Mouse (Mus musculus) midbrain, postnatal 0 days (tissue): ENCODE measurements at regions not wholly inside any gene's neighbourhood (a gene's known extent, or its start where the extent isn't known, plus 50 kb on each side); places are given as distances from the start of the nearest gene placed in this dataset.

Experiments
- ATAC-seq: fragments of 200-750 bp; cut with Nextera tagmentation; 2 replicates; pipeline ENCODE4 v1.8.0; 2017; ENCODE audit warnings: moderate number of reproducible peaks, mild to moderate bottlenecking, moderate TSS enrichment, moderate library complexity; ENCODE audit not compliant: low FRiP score
- DNase-seq: peaks from one replicate; pipeline ENCODE4 v3.0.0-alpha.2; 2015; ENCODE audit warnings: low spot score
- H3K27ac ChIP-seq: fragments of 300-500 bp; sonication (generic); 2 replicates; pipeline ENCODE4 v1.5.1; 2014; ENCODE audit warnings: low read depth, mild to moderate bottlenecking, low read length, mixed read lengths
- H3K27me3 ChIP-seq: fragments of 300-500 bp; sonication (generic); 2 replicates; pipeline ENCODE4 v1.6.1; 2014; ENCODE audit warnings: low read length, control low read depth, mixed read lengths; ENCODE audit not compliant: insufficient read depth
- H3K36me3 ChIP-seq: fragments of 300-500 bp; sonication (generic); 2 replicates; pipeline ENCODE4 v1.6.1; 2014; ENCODE audit warnings: low read length, control low read depth, mixed read lengths; ENCODE audit not compliant: insufficient read depth
- H3K4me1 ChIP-seq: fragments of 300-500 bp; sonication (generic); 2 replicates; pipeline ENCODE4 v1.6.1; 2014; ENCODE audit warnings: mild to moderate bottlenecking, control low read depth, antibody characterized with exemption, low read length, mixed read lengths; ENCODE audit not compliant: insufficient read depth
- H3K4me2 ChIP-seq: fragments of 300-500 bp; sonication (generic); 2 replicates; pipeline ENCODE4 v1.6.1; 2014; ENCODE audit warnings: low read depth, mild to moderate bottlenecking, low read length, mixed read lengths; ENCODE audit not compliant: poor library complexity, severe bottlenecking
- H3K4me3 ChIP-seq: fragments of 300-500 bp; sonication (generic); 2 replicates; pipeline ENCODE4 v1.5.1; 2014; ENCODE audit warnings: low read depth, mild to moderate bottlenecking, low read length, moderate library complexity
- H3K9ac ChIP-seq: fragments of 300-500 bp; sonication (generic); replicated peaks from 2 replicates; pipeline ENCODE4 v1.6.1; 2014; ENCODE audit warnings: mild to moderate bottlenecking, low read length, moderate library complexity, mixed read lengths; ENCODE audit not compliant: poor library complexity, severe bottlenecking
- H3K9me3 ChIP-seq: fragments of 300-500 bp; sonication (generic); 2 replicates; pipeline ENCODE4 v1.6.1; 2016; ENCODE audit warnings: low read length, control low read depth
- CTCF ChIP-seq: IDR thresholded peaks from 2 replicates; pipeline ENCODE4 v1.5.1; 2016; ENCODE audit warnings: antibody characterized with exemption, mild to moderate bottlenecking
- WGBS: fragments of 180-500 bp; shearing (Covaris S2); extraction: QIAGEN DNeasy Blood & Tissue Kit; methylation state at CpG from one replicate; pipeline ENCODE4 v1.1.7; 2014; 5-methylcytosine and 5-hydroxymethylcytosine counted together

GRCm38 (mm10) chr10:8136662-8137061 lies 180.6 kb upstream of the Tab2 start:
- DNase-seq = no peak
- no peak overlapping the region for H3K4me2 ChIP-seq
- no peak overlapping the region for H3K9ac ChIP-seq
- no peak overlapping the region for H3K4me3 ChIP-seq
- no peaks in the 10 kb centered on the region for H3K4me1 ChIP-seq
- H3K36me3 ChIP-seq = no peaks in the 10 kb centered on the region
- H3K27me3 ChIP-seq = no peaks in the 10 kb centered on the region
- no peaks in the 10 kb centered on the region for H3K9me3 ChIP-seq
- WGBS = 80% methylated on average over 3 of the region's 3 CpGs
- TF ChIP-seq CTCF = no peak
- no peak overlapping the region for H3K27ac ChIP-seq
- ATAC-seq = no peak

DNA sequence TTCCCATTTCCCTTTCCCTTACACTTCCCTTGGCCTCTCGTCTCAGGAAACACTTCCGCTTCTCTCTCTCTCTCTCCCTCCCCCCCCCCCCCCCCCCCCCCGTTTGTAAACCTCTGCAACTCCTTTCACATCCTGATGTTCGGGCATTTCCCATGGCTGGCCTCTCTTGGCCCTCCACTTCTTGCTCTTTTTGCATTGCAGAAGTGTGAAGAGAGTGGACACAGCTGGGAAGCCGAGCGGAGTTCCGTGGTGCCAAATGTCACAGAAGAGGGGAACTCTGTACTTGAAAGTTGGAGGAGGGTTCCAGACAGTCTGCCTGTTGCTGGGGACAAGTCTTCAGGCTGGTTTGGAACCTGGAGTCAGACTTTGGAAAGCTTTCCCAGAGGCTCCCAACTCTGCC lies 179.2 kb upstream of the Tab2 start:
- H3K4me2 ChIP-seq = no peak overlapping the region
- no peak for DNase-seq
- WGBS = 72% methylated on average over 6 of the region's 7 CpGs
- ATAC-seq = no peak
- no peaks in the 10 kb centered on the region for H3K9me3 ChIP-seq
- no peak overlapping the region for H3K9ac ChIP-seq
- no peaks in the 10 kb centered on the region for H3K36me3 ChIP-seq
- no peak overlapping the region for H3K27ac ChIP-seq
- TF ChIP-seq CTCF = no peak
- H3K27me3 ChIP-seq = no peaks in the 10 kb centered on the region
- H3K4me1 ChIP-seq = no peaks in the 10 kb centered on the region
- no peak overlapping the region for H3K4me3 ChIP-seq

GRCm38 (mm10) chr10:8134398-8134797 lies 178.4 kb upstream of the Tab2 start:
- Histone ChIP-seq H3K9ac (no peak overlapping the region), H3K9me3 (no peaks in the 10 kb centered on the region), H3K27me3 (no peaks in the 10 kb centered on the region), H3K36me3 (no peaks in the 10 kb centered on the region), H3K27ac (no peak overlapping the region), H3K4me3 (no peak overlapping the region), H3K4me2 (no peak overlapping the region), H3K4me1 (no peaks in the 10 kb centered on the region)
- no peak for TF ChIP-seq CTCF
- ATAC-seq = no peak
- DNase-seq = no peak
- 100% methylated on average over 1 of the region's 1 CpGs for WGBS

GRCm38 (mm10) chr10:8133451-8133952 lies 177.5 kb upstream of the Tab2 start:
- WGBS = 9% methylated on average over 13 of the region's 13 CpGs
- H3K36me3 ChIP-seq = no peaks in the 10 kb centered on the region
- no peak overlapping the region for H3K4me3 ChIP-seq
- H3K9ac ChIP-seq = no peak overlapping the region
- no peaks in the 10 kb centered on the region for H3K4me1 ChIP-seq
- H3K27ac ChIP-seq = no peak overlapping the region
- H3K9me3 ChIP-seq = no peaks in the 10 kb centered on the region
- peak; percentile 57; the same call in 1 of the 2 replicates for ATAC-seq
- peak; percentile 48 for DNase-seq
- TF ChIP-seq CTCF = no peak
- H3K27me3 ChIP-seq = no peaks in the 10 kb centered on the region
- 0 out of 2 replicates have a peak overlapping the region, but pooled peaks have one; percentile 20 for H3K4me2 ChIP-seq

DNA sequence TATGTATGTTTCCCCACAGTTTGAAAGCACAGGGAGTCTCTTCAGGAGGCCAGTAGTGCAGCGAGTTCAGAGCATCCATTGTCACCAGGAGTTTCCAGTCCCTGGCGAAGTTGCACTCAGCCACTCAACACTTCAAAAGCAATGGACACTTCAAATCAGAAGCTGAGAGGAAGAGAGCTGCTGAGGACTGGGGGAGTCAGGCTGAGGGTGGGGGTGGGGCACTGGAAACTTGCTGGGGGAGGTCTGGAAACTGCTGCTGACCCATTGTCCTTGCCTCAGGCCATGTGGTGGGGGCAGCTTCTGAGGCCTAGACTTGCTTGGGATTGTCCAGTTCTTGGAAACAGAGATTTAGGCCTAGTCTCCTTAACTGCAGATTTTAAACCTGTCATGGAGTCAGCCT lies 176.8 kb upstream of the Tab2 start:
- WGBS = 59% methylated on average over 2 of the region's 2 CpGs
- DNase-seq (no peak), ATAC-seq (no peak)
- Histone ChIP-seq H3K27ac (no peak overlapping the region), H3K9ac (no peak overlapping the region), H3K27me3 (no peaks in the 10 kb centered on the region), H3K9me3 (no peaks in the 10 kb centered on the region), H3K4me2 (no peak overlapping the region), H3K36me3 (no peaks in the 10 kb centered on the region), H3K4me3 (no peak overlapping the region), H3K4me1 (no peaks in the 10 kb centered on the region)
- TF ChIP-seq CTCF = no peak

DNA sequence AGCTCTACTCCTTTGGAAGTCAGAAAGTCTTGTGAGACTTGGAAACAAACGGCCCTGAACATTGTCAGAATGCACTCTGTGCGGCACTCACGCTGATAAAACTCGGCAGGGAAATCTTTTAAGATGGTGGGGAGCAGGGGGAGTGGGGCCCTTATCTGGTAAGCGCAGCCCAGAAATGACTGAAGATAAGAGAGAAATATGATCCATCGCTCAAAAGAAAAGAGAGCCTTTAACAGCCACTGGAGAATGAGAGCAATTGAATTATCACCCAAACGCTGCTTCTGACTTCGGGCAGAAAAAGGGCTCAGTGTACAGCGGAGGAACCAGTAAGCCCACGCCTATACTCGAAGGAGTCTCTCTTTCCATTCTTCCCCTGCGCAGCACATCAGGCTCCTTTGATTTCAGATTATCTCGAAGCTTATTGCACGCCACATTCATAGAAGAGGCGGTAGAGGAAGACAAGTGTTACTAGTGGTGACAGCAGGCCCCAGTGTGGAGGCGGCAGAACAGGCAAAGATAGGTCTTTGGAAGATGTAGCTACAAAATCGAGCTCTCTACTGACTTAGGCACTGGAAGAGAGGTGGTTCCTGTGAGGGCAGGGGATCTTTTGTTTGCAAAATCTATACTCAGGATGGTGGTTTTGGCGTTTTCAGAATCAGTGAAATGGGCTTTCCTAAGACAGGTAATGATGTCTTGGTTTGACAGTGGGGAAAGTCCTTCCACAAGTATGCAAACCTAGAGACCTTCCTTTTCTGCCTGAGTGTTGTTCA lies 174.6 kb upstream of the Tab2 start:
- Histone ChIP-seq H3K4me3 (no peak overlapping the region), H3K4me1 (no peaks in the 10 kb centered on the region), H3K36me3 (no peaks in the 10 kb centered on the region), H3K9me3 (no peaks in the 10 kb centered on the region), H3K27ac (no peak overlapping the region), H3K9ac (no peak overlapping the region), H3K4me2 (0 out of 2 replicates have a peak overlapping the region, but pooled peaks have one; percentile 5), H3K27me3 (no peaks in the 10 kb centered on the region)
- no peak for DNase-seq
- 38% methylated on average over 18 of the region's 18 CpGs for WGBS
- no peak for TF ChIP-seq CTCF
- ATAC-seq = 0 out of 2 replicates have a peak, but pooled peaks have one; percentile 47
